Mouse (Mus musculus) subcutaneous adipose tissue, adult 2 months (tissue): ENCODE data around the gene Acp5. TPM values are rescaled to one million over a fixed set of nuclear protein-coding genes. Genes with fewer than 3 reads are reported as not detected.

ENCODE experiments used
- polyA plus RNA-seq: library from polyadenylated mRNA; depleted of rRNA; stranded (reverse); fragments of >200 nt; gene quantifications from 2 replicates; pipeline ENCODE4 v1.2.3, GENCODE M21; 2012; ENCODE audit warnings: low replicate concordance; rRNA removed

Gene Acp5
- polyA plus RNA-seq = 344 and 1,133 TPM in 2 replicates

DNA sequence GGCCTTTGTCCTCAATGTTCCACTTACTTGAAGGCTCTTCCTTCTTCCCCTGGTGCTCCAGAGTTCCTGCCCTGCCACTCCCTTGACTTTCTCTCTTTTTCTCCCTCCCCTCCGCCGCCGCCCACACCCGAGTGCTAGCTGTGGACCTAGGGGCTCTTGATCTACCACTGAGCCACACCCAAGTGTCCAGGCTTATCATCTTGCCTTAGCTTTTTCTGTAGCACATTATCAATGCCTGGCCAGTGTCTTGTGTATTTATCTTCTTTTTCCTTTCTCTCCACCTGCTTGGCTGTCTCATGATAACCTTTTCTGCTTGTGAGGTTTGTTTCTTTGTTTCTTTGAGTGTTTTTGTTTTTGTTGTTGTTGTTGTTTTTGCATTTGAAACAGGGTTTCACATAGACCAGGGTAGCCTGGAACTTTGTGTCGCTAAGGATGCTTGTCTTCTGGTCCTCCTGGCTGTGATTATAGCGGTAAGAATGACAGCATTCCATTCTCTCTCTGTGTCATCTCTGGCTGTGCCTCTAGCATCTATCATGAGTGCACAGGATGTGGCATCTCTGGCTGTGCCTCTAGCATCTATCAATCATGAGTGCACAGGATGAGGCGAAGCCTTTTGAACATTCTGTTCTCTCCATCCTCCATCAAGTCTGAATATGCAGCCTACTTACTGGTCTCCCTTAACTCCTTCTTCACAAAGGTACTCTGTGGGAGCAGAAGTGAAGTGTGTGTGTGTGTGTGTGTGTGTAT lies at the start of gene Acp5:
TSS of gene Acp5 (minus strand) at position 68 of the 747 bp plus-strand sequence.

DNA sequence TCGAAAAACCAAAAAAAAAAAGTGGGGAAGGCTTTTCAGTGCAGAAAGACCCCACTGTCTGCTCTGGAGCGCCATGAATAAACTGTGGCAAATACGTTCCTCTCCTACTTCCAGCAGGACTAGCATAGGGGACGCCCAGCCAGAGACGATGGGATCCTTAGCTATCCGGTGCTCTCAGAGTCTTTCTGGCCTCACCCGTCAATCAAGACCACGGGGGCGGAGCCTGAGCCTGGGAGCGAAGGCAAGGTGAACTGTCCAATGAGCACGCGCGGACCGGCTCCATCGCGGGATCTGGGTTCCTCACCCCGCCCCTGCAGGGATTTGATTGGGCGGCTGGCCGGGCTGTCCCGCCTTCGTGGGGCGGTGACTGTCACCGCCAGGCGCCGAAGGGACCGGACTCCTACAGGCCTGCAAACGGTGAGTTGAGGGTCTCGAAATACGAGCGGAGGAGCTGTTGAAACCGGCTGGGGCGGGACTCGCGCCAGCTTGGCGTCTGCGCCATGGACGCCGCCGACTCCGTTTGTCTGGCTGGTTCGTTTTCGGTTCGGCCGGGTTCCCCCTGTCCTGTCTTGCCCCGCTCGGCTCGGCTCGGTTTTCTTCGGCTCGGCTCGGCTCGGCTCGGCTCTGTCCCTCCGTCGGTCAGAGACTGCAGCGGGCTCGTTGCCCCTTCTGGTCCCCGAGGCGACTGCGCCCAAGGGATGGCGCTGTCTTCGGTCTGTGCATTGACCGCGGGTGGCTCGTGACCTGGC lies 21.2 kb upstream of the Acp5 start, which contains the start of gene Pigyl:
TSS of gene Pigyl (plus strand) at position 350 of the 749 bp plus-strand sequence.

DNA sequence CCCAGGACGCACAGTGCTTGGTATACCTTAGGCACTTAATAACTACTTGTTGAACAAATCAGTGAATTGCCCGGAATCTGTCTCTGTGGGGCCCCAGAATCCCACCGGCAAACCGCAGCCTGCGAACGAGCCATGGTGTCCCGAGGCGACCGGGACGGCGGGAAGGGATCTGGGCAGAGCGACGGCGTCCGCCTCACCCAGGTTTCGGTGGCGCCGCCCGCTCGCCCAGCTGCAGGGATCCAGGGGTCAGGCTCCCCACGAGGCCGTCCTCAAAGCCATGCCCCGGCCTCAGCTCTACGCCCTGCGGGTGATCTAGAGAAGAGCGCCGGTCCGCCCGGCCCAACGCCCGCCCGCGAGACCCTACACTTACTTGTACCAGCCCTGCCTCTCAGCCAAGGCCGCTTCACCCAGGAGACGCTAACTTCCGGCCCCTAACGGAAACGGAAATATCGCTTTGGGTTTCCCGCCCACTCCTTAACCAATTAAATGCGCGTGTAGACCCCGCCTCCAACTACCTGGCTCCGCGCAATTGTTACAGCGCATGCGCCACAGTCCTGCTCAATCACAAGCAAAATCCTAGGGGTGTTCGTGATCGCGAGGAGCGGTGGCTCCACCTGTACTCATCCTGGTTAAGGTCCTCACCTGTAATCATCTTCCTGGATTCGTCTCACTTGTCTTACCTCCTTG lies 18.6 kb downstream of the Acp5 start, which contains the start of gene Elof1:
TSS of gene Elof1 (minus strand) at position 433 of the 687 bp plus-strand sequence.

DNA sequence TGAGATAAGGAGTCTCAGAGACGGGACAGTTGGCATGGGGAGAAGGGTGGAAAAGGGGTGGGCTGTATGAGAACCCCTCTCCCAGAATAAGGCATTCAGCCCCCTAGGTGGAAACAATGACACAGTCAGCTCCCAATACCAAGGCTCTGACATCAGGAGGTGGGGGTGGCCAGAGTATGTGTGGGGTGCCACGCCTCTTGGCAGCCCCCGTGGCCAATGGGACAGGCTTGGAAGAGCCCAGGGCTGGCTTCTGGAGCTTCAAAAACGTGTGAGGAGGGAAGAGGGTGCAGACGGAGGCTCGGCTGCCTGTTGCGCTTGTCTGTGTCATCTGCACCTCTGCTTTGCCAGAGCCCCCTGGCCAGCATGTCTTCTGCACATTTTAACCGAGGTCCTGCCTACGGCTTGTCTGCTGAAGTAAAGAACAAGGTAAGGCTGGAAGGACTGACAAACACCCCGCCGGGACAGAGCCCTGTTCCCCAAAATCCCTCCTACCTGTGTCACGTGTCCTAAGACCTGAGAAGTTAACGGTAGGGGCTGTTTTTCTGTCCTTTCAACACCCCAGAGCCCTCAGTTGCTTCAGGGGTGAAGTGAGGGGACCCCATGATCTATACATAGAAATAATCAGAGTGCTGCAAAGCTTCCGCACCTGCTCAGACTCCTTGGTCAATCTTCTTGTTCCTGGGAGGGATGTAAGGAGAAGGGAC lies 36.4 kb downstream of the Acp5 start, which contains the start of gene Cnn1:
TSS of gene Cnn1 (plus strand) at position 224 of the 704 bp plus-strand sequence.

DNA sequence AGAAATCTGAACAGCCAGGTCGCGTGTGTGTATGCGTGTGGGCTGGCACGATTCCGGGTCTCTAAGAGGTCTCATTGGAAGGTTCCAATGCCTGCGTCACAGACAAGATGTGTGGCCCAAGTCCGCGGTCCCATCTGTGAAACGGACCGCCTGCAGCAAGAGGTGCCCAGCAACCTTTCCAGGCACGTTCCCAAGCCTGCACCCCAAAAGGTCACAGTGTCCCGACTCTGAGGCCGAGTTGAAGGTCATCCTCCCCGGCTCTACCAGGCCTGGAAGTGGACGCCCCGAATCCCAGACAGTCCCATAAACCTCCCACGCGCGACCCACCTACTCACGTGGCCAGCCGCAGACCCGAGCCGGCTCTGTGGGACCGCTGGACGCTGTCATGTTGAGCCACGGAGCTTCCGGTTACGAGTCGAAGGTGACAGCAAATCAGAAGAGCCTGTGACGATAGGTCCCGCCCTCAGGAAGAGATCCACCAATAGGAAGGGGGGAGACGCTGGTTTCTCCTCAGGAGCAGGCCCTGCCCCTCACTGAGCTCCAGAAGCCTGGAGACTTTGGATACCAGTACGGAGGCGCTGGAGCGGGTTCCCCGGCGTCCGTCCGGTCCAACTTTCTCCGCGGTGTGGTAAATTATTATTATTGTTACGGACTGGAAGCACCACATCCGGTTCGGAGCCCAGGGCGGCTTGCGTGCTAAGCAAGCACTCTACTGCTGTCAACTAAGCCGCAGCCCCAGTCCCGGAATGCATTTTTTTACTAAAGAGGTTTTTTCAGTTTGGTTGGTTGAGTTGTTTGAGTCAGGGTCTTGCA lies 50.3 kb downstream of the Acp5 start, which contains the start of gene Ecsit:
TSS of gene Ecsit (minus strand) at position 417 of the 813 bp plus-strand sequence.

Other genes with a start within 250 kb of the Acp5 start
- gene Rab3d, start 217.5 kb downstream of the Acp5 start, polyA plus RNA-seq = 104 and 231 TPM in 2 replicates
- 10.3 and 13.2 TPM in 2 replicates for gene Ccdc159, start 208.2 kb downstream of the Acp5 start, polyA plus RNA-seq
- 156 and 380 TPM in 2 replicates for gene Tmem205, start 208.2 kb downstream of the Acp5 start, polyA plus RNA-seq
- gene Plppr2, start 198.7 kb downstream of the Acp5 start, polyA plus RNA-seq = 15.4 and 26.3 TPM in 2 replicates
- 7.3 and 11.5 TPM in 2 replicates for gene Swsap1, start 180.0 kb downstream of the Acp5 start, polyA plus RNA-seq
- gene Epor, start 172.2 kb downstream of the Acp5 start, polyA plus RNA-seq = 7.3 and 23.8 TPM in 2 replicates
- 16.3 and 35.2 TPM in 2 replicates for gene Rgl3, start 146.3 kb downstream of the Acp5 start, polyA plus RNA-seq
- gene Ccdc151, start 133.1 kb downstream of the Acp5 start, polyA plus RNA-seq = 0.07 and 0.19 TPM in 2 replicates
- 71.3 and 86.6 TPM in 2 replicates for gene Prkcsh, start 132.9 kb downstream of the Acp5 start, polyA plus RNA-seq
- gene Elavl3, start 83.7 kb downstream of the Acp5 start, polyA plus RNA-seq = 0.22 and 0.56 TPM in 2 replicates
- not detected in 2 replicates for gene Gm49318, start 64.5 kb downstream of the Acp5 start, polyA plus RNA-seq
- 14.6 and 26.8 TPM in 2 replicates for gene Zfp653, start 64.3 kb downstream of the Acp5 start, polyA plus RNA-seq
- 56.9 and 69.5 TPM in 2 replicates for gene Ecsit, start 50.3 kb downstream of the Acp5 start, polyA plus RNA-seq
- gene Cnn1, start 36.5 kb downstream of the Acp5 start, polyA plus RNA-seq = 19.0 and 388 TPM in 2 replicates
- 141 and 144 TPM in 2 replicates for gene Elof1, start 18.5 kb downstream of the Acp5 start, polyA plus RNA-seq
- 64.5 and 77.9 TPM in 2 replicates for gene Pigyl, start 21.1 kb upstream of the Acp5 start, polyA plus RNA-seq
- gene Zfp872, start 52.4 kb upstream of the Acp5 start, polyA plus RNA-seq = 0.33 TPM in 2 replicates
- gene Zfp809, start 90.0 kb upstream of the Acp5 start, polyA plus RNA-seq = 19.3 and 20.7 TPM in 2 replicates
- 0.04 and 0.71 TPM in 2 replicates for gene Zfp599, start 124.2 kb upstream of the Acp5 start, polyA plus RNA-seq
- 7.9 and 8.0 TPM in 2 replicates for gene Zfp810, start 171.9 kb upstream of the Acp5 start, polyA plus RNA-seq